In genomic region chr17:26595448-26596167, GRCm38 (mm10) we compare ENCODE assay signal across 8 mouse cellular contexts. TPM values are rescaled to one million over a fixed set of nuclear protein-coding genes. Genes with fewer than 3 reads are reported as not detected.
DNase-seq lines count a peak whose midpoint lies in the region; ATAC-seq lines count a peak whose summit lies in the region.

No protein-coding gene starts in this region.

- H3K27ac ChIP-seq in heart, embryonic 11.5 days (ENCODE audit: low read depth, low read length), result peak overlapping the region; percentile 95
- H3K27ac ChIP-seq in macrophage, result peak overlapping the region; percentile 46

- no peaks in the 10 kb centered on the region for H3K9me3 ChIP-seq in heart, embryonic 11.5 days (replicated peaks; ENCODE audit: control insufficient read depth, low read length)

- H3K79me2 ChIP-seq in macrophage (ENCODE audit: inconsistent target), result peaks cover 35% of the 10 kb centered on the region; the same call in 1 of the 2 replicates

- peak overlapping the region; percentile 58 for H3K9ac ChIP-seq in heart, embryonic 11.5 days (ENCODE audit: low read depth, low read length)

- no peaks in the 10 kb centered on the region for H3K36me3 ChIP-seq in heart, embryonic 11.5 days (ENCODE audit: control insufficient read depth, insufficient read depth, low read length)
- no peaks in the 10 kb centered on the region for H3K36me3 ChIP-seq in macrophage (ENCODE audit: inconsistent target)

- no peak overlapping the region for H3K4me3 ChIP-seq in heart, embryonic 11.5 days (ENCODE audit: low read depth, low read length)
- H3K4me3 ChIP-seq in macrophage (ENCODE audit: inconsistent target), result no peak overlapping the region

- H3K4me2 ChIP-seq in heart, embryonic 11.5 days, result peak overlapping the region; percentile 31; the same call in 1 of the 2 replicates

- WGBS in heart, embryonic 11.5 days (ENCODE audit: insufficient replicate concordance), result 31% methylated on average over 7 of the region's 7 CpGs
- WGBS in macrophage (ENCODE audit: missing documents), result 51% methylated on average over 7 of the region's 7 CpGs

- no peak for DNase-seq in heart, adult 8-10 months (ENCODE audit: low spot score)
- peak; percentile 58 for DNase-seq in induced T-regulatory cell, adult 2 months (ENCODE audit: low read depth)
- DNase-seq in embryo, embryonic 11 days, result no peak
- no peak for DNase-seq in left cerebral cortex, adult 9 months (ENCODE audit: low spot score in 2 of 2)
- no peak for DNase-seq in layer of hippocampus, postnatal 10 days (ENCODE audit: low spot score in 2 of 2)

- H3K27me3 ChIP-seq in heart, embryonic 11.5 days (ENCODE audit: control insufficient read depth, insufficient read depth, low read length), result no peaks in the 10 kb centered on the region

- peaks cover 52% of the 10 kb centered on the region for H3K4me1 ChIP-seq in heart, embryonic 11.5 days (ENCODE audit: control insufficient read depth, insufficient read depth, low read length)

- ATAC-seq in heart, embryonic 11.5 days (replicated peaks; ENCODE audit: insufficient number of reproducible peaks, low FRiP score, low TSS enrichment), result no peak
- peak; percentile 65 for ATAC-seq in common myeloid progenitor, adult 5-6 weeks (replicated peaks; ENCODE audit: low read depth, poor library complexity, severe bottlenecking)

RNA-seq across cellular contexts. Expression of gene Dusp1, which starts 33.7 kb away (rescaled TPM):
- 30.0 and 33.9 TPM in 2 replicates for polyA plus RNA-seq in heart, embryonic 11.5 days (2014; fragmentation: Nextera tagmentation; extraction: Ambion mirVana)
- 10 to 100 TPM; 51.1 to 75.8 (median 59.4) TPM for total RNA-seq in heart, adult 8-10 months (2022)
- total RNA-seq in common myeloid progenitor, adult 5-6 weeks (2017), result 73.2 and 84.6 TPM in 2 replicates
- total RNA-seq in macrophage (2018; cell fraction: chromatin; rRNA removed), result 1,000 to 10,000 TPM in 8 of 26 experiments, 100 to 1,000 TPM in 14, 10 to 100 TPM in 4; 36.2 to 1,811 (median 533) TPM
- total RNA-seq in macrophage (2018; cell fraction: cytosol; rRNA removed), result 1,000 to 10,000 TPM in 5 of 26 experiments, 100 to 1,000 TPM in 14, 10 to 100 TPM in 7; 20.0 to 1,690 (median 314) TPM
- total RNA-seq in macrophage (2018; cell fraction: nucleus; rRNA removed), result 1,000 to 10,000 TPM in 9 of 26 experiments, 100 to 1,000 TPM in 14, 10 to 100 TPM in 3; 28.6 to 2,287 (median 592) TPM
- 10.8 to 29.7 TPM (median 28.3 TPM) in 3 replicates for polyA plus RNA-seq in macrophage (2018)
- total RNA-seq in layer of hippocampus, postnatal 10 days (2021), result 10 to 100 TPM; 15.3 to 16.1 TPM

RNA-seq across cellular contexts. Expression of gene Ergic1, which starts 34.3 kb away (rescaled TPM):
- 147 TPM in 2 replicates for polyA plus RNA-seq in heart, embryonic 11.5 days (2014; fragmentation: Nextera tagmentation; extraction: Ambion mirVana)
- total RNA-seq in heart, adult 8-10 months (2022), result 10 to 100 TPM; 52.7 to 57.9 (median 55.4) TPM
- total RNA-seq in common myeloid progenitor, adult 5-6 weeks (2017), result 44.6 and 46.9 TPM in 2 replicates
- total RNA-seq in macrophage (2018; cell fraction: chromatin; rRNA removed), result 100 to 1,000 TPM in 3 of 26 experiments, 10 to 100 TPM in 23; 27.2 to 136 (median 52.5) TPM
- 10 to 100 TPM; 35.4 to 59.1 (median 45.8) TPM for total RNA-seq in macrophage (2018; cell fraction: cytosol; rRNA removed)
- total RNA-seq in macrophage (2018; cell fraction: nucleus; rRNA removed), result 100 to 1,000 TPM in 3 of 26 experiments, 10 to 100 TPM in 23; 29.0 to 133 (median 49.8) TPM
- 37.4 to 133 TPM (median 109 TPM) in 3 replicates for polyA plus RNA-seq in macrophage (2018)
- 100 to 1,000 TPM; 128 to 155 TPM for total RNA-seq in layer of hippocampus, postnatal 10 days (2021)
